Mouse (Mus musculus): ENCODE results near the gene Bri3. TPM values are rescaled to one million over a fixed set of nuclear protein-coding genes. Genes with fewer than 3 reads are reported as not detected.

The Bri3 gene
- polyA plus RNA-seq, 1 experiment from 2014 or later, result 183 TPM

DNA sequence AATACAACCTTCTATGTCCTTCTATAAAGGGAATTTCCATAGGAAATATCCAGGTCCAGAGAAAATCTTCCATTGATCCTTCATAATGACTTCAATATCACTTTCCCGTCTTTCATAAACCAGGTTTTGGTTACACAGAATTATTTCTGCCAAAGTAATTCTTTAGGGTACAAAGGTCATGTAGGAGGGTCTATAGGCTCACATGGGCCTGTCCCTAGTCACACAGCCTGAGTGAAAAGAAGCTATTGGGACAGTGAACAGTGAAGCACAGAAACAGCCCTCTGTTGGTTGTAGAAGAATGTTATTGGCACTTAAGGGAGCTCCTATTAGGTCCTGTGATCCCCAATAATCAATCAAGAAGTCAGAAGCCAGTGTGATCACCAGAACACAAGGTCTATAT lies 96.8 kb downstream of the Bri3 start:
- Histone ChIP-seq H3K4me2 (no peak overlapping the region), H3K36me3 (no peaks in the 10 kb centered on the region), H3K27me3 (no peaks in the 10 kb centered on the region), H3K4me1 (replicated peaks) (peaks cover 8% of the 10 kb centered on the region), H3K9me3 (replicated peaks) (no peaks in the 10 kb centered on the region), H3K9ac (no peak overlapping the region), H3K4me3 (no peak overlapping the region), H3K27ac (no peak overlapping the region)
- WGBS, result 75% methylated on average over 1 of the region's 1 CpGs
- ATAC-seq (replicated peaks; ENCODE audit: insufficient number of reproducible peaks, insufficient read depth, low FRiP score, low read depth), result no peak

DNA sequence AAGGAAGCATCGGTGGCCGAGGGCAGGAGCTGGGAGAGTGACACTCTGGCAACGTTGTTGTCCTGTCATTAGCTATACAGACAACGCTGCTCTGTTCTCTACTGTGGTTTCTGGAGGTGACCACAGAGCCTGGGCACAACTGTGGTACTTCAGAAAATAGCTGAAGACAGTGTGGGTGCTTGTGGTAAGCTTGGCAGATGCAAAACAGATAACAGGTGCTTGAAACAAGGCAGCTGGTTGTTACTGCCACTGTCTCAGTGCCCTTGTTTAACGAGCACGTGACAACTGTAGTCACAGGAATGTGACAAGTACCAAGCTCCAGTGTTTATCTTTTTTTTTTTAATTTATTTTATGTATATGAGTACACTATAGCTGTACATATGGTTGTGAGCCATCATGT lies 100.4 kb downstream of the Bri3 start:
- no peaks in the 10 kb centered on the region for H3K27me3 ChIP-seq
- no peak overlapping the region for H3K4me2 ChIP-seq
- H3K4me3 ChIP-seq, result no peak overlapping the region
- no peaks in the 10 kb centered on the region for H3K4me1 ChIP-seq (replicated peaks)
- ATAC-seq (replicated peaks; ENCODE audit: insufficient number of reproducible peaks, insufficient read depth, low FRiP score, low read depth), result no peak
- no peak overlapping the region for H3K9ac ChIP-seq
- H3K36me3 ChIP-seq, result no peaks in the 10 kb centered on the region
- no peak overlapping the region for H3K27ac ChIP-seq
- 63% methylated on average over 6 of the region's 6 CpGs for WGBS
- H3K9me3 ChIP-seq (replicated peaks), result no peaks in the 10 kb centered on the region

DNA sequence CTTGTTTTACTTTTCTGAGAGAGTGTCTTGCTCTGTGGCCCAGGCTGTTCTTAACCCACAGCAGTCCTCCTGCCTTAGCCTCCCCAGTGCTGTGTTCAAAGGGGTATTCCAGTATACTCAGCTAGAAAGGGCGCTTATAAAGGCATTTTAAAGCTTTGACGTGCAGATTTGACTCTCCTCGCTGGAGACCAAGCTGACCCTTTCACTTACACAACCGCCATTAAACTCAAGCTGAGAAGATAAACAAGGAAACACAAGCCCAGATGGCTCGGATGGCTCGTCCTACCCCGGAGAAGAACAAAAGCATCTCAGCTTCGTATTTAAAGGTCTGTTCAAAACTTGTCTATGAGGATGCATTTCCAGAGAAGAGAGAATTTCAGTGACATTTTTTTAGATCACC lies 106.9 kb downstream of the Bri3 start:
- H3K9me3 ChIP-seq (replicated peaks), result no peaks in the 10 kb centered on the region
- H3K27me3 ChIP-seq, result no peaks in the 10 kb centered on the region
- H3K36me3 ChIP-seq, result no peaks in the 10 kb centered on the region
- H3K9ac ChIP-seq, result no peak overlapping the region
- 0 out of 2 replicates have a peak, but pooled peaks cover 2% of the 10 kb centered on the region for H3K4me1 ChIP-seq (replicated peaks)
- H3K27ac ChIP-seq, result no peak overlapping the region
- ATAC-seq (replicated peaks; ENCODE audit: insufficient number of reproducible peaks, insufficient read depth, low FRiP score, low read depth), result no peak
- no peak overlapping the region for H3K4me3 ChIP-seq
- no peak overlapping the region for H3K4me2 ChIP-seq
- WGBS, result 41% methylated on average over 8 of the region's 8 CpGs

DNA sequence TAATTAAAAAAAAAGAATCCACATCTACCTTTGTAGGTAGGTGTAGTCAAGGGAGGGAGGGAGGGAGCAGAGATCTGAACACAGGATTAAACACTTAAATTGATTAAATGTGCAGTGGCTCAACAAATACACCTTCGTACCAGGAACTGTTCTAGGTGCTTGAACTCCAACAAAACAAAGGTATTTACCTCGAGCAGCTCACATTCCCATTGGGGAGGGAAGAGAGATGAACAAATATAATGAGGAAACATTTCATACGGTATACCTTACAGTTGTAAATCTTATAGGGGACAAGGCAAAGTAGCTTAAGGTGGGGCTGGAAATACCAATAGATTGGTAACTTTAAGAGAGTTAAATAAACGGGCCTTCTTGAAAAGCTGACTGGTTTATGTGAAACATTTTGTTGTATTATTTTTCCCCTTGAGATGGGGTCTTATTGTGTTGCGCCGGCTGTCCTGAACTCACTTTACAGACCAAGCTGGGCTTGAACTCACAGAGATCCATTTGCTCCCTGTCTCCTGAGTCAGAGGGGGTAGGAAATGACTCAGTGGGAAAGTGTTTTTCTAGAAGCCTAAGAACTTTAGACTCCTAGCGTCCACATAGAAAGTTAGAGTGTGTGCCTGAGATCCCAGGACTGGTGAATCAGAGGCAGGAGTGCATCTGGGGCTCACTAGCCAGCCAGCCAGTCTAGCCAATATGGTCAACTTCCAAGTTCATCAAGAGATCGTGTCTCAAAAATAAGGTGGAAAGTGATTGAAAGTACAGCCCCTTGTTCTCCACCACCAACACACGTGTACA lies 108.2 kb downstream of the Bri3 start:
- H3K9ac ChIP-seq, result no peak overlapping the region
- no peaks in the 10 kb centered on the region for H3K27me3 ChIP-seq
- H3K9me3 ChIP-seq (replicated peaks), result no peaks in the 10 kb centered on the region
- H3K27ac ChIP-seq, result no peak overlapping the region
- no peak overlapping the region for H3K4me3 ChIP-seq
- H3K36me3 ChIP-seq, result no peaks in the 10 kb centered on the region
- no peak for ATAC-seq (replicated peaks; ENCODE audit: insufficient number of reproducible peaks, insufficient read depth, low FRiP score, low read depth)
- 82% methylated on average over 9 of the region's 9 CpGs for WGBS
- no peak overlapping the region for H3K4me2 ChIP-seq
- 0 out of 2 replicates have a peak, but pooled peaks cover 5% of the 10 kb centered on the region for H3K4me1 ChIP-seq (replicated peaks)

DNA sequence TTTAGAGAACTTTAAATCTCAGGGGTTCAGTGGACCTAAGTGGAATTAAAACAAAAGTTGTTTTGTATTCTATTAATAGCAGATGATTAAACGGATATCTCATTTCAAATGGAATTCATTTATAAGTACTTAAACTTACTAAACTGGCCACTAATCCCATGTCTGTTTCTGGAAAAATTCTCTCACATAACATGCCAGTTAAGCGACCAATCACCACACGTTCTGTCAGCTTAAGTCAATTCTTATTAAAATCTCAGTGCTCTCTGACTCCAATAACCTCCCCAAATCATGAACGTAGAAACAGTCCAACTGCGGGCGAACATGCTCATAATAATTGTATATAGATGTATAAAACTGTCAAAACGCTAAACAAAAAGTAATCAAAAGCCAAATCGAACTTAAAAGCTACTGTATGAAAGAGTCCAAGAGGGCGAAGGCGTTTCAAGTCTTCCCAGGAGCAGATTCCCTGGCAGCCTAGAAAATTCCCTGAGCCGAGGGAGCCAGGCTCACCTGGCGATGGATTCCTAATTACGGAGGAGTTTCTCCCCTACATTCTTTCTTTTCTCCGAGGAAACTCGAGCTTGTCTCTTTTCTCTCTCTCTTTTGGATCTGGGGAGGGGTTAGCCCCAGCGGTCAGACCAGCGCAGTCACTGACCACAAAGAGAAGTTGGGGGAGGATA lies 112.7 kb downstream of the Bri3 start:
- H3K9ac ChIP-seq, result peak overlapping the region; percentile 67
- H3K27me3 ChIP-seq, result no peaks in the 10 kb centered on the region
- peak overlapping the region; percentile 74 for H3K4me2 ChIP-seq
- H3K4me3 ChIP-seq, result peak overlapping the region; percentile 64
- H3K36me3 ChIP-seq, result no peaks in the 10 kb centered on the region
- no peaks in the 10 kb centered on the region for H3K9me3 ChIP-seq (replicated peaks)
- no peak for ATAC-seq (replicated peaks; ENCODE audit: insufficient number of reproducible peaks, insufficient read depth, low FRiP score, low read depth)
- peaks cover 11% of the 10 kb centered on the region for H3K4me1 ChIP-seq (replicated peaks)
- WGBS, result 9% methylated on average over 17 of the region's 17 CpGs
- H3K27ac ChIP-seq, result peak overlapping the region; percentile 86

DNA sequence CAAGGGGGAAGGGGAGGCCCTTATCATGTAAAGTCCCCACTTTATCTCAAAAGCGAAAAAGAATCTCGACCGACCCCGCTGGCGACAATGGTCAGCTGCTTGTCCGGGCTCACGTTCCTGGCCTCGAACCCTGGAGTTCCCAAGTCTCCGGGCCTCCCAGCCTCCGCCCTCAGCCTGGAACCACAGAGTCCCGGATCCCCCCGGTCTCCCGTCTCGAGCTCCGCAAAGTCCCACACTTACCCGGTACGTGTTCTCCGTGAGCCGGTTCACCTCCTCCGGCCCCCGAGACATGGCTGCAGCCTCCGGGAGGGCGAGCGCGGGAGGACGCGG lies 113.3 kb downstream of the Bri3 start:
- WGBS, result under 1% methylated on average over 27 of the region's 27 CpGs
- no peak for ATAC-seq (replicated peaks; ENCODE audit: insufficient number of reproducible peaks, insufficient read depth, low FRiP score, low read depth)
- Histone ChIP-seq H3K4me3 (peak overlapping the region; percentile 64), H3K4me2 (peak overlapping the region; percentile 74), H3K9ac (peak overlapping the region; percentile 67), H3K36me3 (no peaks in the 10 kb centered on the region), H3K27ac (peak overlapping the region; percentile 86), H3K27me3 (no peaks in the 10 kb centered on the region), H3K9me3 (replicated peaks) (no peaks in the 10 kb centered on the region), H3K4me1 (replicated peaks) (peaks cover 11% of the 10 kb centered on the region)

DNA sequence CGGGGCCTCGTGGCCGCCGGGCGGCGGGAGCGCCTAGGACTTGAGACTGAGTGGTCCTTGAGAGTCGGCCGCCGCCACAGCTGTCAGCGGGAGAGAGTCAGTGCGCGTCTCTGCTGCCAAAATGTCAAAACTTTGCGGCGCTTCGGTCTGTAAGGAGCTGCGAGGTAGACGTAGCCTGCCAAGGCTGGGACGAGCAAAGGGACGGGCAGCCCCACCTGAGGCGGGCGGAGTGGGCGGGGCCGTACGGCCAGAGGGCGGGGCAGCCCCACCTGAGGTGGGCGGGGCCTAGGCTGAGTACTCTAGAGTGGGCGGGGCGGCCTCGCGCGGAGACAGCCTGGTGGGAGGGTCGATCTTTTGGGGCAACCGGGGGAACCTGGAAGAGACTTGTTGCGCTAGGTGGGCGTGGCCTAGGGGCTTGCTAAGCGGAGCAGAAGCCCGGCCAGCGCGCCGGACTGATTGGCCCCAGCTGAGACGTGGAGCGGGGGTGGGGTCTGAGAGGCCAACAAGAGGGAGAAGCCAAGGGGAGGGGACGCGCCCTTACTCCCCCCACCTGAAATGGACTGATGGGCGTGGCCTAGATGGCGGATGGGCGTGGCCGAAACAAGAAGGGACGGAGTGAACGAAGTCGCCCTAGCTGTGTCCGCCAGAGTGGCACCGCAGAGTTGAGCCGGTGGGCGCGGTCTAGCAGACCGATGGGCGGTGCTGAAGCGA lies 113.8 kb downstream of the Bri3 start, which contains the start of gene Baiap2l1:
Gene Baiap2l1 (minus strand): TSS at position 232 of the 711 bp plus-strand sequence.
- Histone ChIP-seq H3K4me2 (peak within 1 kb of the TSS; percentile 74), H3K36me3 (no peaks in the 10 kb centered on the region), H3K9me3 (replicated peaks) (no peaks in the 10 kb centered on the region), H3K27me3 (no peaks in the 10 kb centered on the region), H3K27ac (peak within 1 kb of the TSS; percentile 86), H3K4me1 (replicated peaks) (peaks cover 11% of the 10 kb centered on the region), H3K4me3 (peak within 1 kb of the TSS; percentile 64), H3K9ac (peak within 1 kb of the TSS; percentile 67)
- under 1% methylated on average over 60 of the region's 60 CpGs for WGBS
- ATAC-seq (replicated peaks; ENCODE audit: insufficient number of reproducible peaks, insufficient read depth, low FRiP score, low read depth), result peak; percentile 94

DNA sequence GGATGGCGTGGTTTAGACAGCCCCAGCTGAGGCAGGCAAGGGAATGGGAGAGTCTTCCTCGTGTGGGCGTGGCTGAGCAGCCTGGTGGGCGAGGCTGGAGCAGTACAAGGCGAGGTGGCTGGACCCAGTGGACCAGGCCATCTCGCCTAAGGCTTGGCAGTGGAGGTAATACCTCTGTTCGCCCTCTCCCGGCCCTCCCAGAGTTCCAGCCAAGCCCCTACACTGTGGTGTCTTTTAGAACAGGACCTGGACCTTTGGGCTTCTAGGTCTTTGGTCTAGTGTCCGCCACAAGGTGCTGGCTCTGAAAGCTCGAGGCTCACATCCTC lies 114.3 kb downstream of the Bri3 start:
- H3K4me2 ChIP-seq, result peak overlapping the region; percentile 74
- peaks cover 11% of the 10 kb centered on the region for H3K4me1 ChIP-seq (replicated peaks)
- peak overlapping the region; percentile 86 for H3K27ac ChIP-seq
- H3K4me3 ChIP-seq, result peak overlapping the region; percentile 64
- no peaks in the 10 kb centered on the region for H3K36me3 ChIP-seq
- H3K9ac ChIP-seq, result peak overlapping the region; percentile 67
- WGBS, result 7% methylated on average over 10 of the region's 10 CpGs
- no peaks in the 10 kb centered on the region for H3K27me3 ChIP-seq
- no peak for ATAC-seq (replicated peaks; ENCODE audit: insufficient number of reproducible peaks, insufficient read depth, low FRiP score, low read depth)
- H3K9me3 ChIP-seq (replicated peaks), result no peaks in the 10 kb centered on the region

DNA sequence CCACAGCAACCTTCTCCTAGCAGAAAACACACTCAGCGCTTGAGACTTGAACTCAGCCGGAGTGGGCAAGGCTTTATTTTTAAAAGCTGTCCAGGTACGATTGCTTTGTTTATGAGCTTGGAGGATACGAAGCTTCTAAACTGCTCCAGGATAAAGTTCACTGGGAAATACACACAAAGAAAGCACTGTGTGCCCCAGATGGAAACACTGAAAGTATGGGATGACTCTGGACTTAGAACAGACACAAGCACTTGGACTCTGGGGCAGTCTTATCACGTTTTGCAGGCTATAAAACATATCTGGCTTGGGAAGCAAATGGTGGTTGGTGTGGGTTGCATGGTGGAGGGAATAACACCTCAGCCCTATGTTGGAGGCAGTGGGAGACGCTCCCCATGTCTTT lies 115.6 kb downstream of the Bri3 start:
- H3K27ac ChIP-seq, result no peak overlapping the region
- H3K9me3 ChIP-seq (replicated peaks), result no peaks in the 10 kb centered on the region
- H3K36me3 ChIP-seq, result no peaks in the 10 kb centered on the region
- no peaks in the 10 kb centered on the region for H3K27me3 ChIP-seq
- no peak for ATAC-seq (replicated peaks; ENCODE audit: insufficient number of reproducible peaks, insufficient read depth, low FRiP score, low read depth)
- H3K9ac ChIP-seq, result no peak overlapping the region
- no peak overlapping the region for H3K4me2 ChIP-seq
- H3K4me1 ChIP-seq (replicated peaks), result peaks cover 12% of the 10 kb centered on the region
- WGBS, result 75% methylated on average over 6 of the region's 6 CpGs
- H3K4me3 ChIP-seq, result no peak overlapping the region

DNA sequence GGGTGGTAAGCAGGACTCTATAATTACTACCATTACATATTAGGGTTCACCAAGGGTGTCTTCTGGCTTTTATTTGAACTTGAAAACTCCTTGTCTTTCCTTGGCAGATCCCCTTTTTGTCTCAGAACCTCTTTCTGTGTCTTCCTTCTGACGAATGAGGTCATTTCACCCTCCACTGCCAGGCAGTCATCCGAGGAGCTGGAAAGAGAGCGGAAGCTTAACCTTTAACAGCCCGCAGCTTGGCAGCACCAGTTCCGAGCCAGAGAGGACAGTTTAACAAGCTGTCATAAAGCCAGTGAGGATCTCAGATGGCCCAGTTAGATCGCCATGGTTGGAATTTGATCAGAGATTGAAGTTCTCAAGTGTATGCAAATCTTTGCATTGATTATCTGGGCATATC lies 116.1 kb downstream of the Bri3 start:
- Histone ChIP-seq H3K27me3 (no peaks in the 10 kb centered on the region), H3K9me3 (replicated peaks) (no peaks in the 10 kb centered on the region)
- 61% methylated on average over 6 of the region's 6 CpGs for WGBS

DNA sequence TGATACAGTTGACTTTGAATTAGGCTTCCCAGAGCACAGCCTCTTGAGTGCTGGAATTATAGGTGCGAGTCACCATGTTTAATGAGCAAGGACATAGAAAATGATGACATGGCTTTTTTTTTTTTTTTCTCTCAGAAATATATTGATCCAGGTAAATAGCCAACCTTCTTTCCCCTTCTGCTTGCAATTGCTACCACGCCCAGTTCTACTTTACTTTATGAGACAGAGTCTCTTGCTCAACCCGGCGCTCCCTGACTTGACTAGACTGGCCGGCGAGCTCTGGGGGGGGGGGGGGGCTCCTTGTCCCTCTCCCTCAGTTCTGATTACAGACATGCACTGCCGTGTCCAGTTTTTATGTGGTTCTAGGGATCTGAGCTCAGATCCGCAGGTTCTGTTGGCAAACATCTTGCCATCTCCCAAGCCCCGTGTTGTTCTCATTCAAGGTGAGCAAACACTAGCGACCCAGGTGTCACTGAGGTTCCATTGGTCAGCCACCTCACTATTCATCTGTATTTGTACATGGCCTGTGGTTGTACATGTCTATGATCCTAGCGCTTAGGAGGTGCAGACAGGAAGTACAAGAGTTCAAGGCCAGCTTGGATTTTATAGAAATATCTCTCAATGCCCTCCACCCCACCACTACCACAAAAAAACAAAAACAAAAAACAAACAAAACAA lies 120.6 kb downstream of the Bri3 start:
- H3K4me3 ChIP-seq, result no peak overlapping the region
- H3K9me3 ChIP-seq (replicated peaks), result no peaks in the 10 kb centered on the region
- H3K27me3 ChIP-seq, result no peaks in the 10 kb centered on the region
- H3K27ac ChIP-seq, result no peak overlapping the region
- ATAC-seq (replicated peaks; ENCODE audit: insufficient number of reproducible peaks, insufficient read depth, low FRiP score, low read depth), result no peak
- H3K4me2 ChIP-seq, result no peak overlapping the region
- no peaks in the 10 kb centered on the region for H3K36me3 ChIP-seq
- WGBS, result 89% methylated on average over 11 of the region's 11 CpGs
- 0 out of 2 replicates have a peak, but pooled peaks cover 2% of the 10 kb centered on the region for H3K4me1 ChIP-seq (replicated peaks)
- no peak overlapping the region for H3K9ac ChIP-seq

More for the DNA sequence above, 116.1 kb downstream of the Bri3 start:
- Histone ChIP-seq H3K4me1 (replicated peaks) (peaks cover 12% of the 10 kb centered on the region), H3K4me2 (no peak overlapping the region), H3K36me3 (no peaks in the 10 kb centered on the region), H3K4me3 (no peak overlapping the region), H3K9ac (no peak overlapping the region), H3K27ac (no peak overlapping the region)
- no peak for ATAC-seq (replicated peaks; ENCODE audit: insufficient number of reproducible peaks, insufficient read depth, low FRiP score, low read depth)
